Mouse (Mus musculus) retina, embryonic 14.5 days (tissue): Measurements from ENCODE around the gene Tmprss11g.

ENCODE experiments used
- DNase-seq: peaks from one replicate; pipeline ENCODE4 v3.0.0-alpha.2; 2015; ENCODE audit warnings: low spot score

Gene Tmprss11g

GRCm38 (mm10) chr5:86518500-86518899 is at the start of gene Tmprss11g:
TSS of gene Tmprss11g (minus strand) at chr5:86518600.
- no peak for DNase-seq

GRCm38 (mm10) chr5:86546693-86547092 is 28.3 kb upstream of the Tmprss11g start:
- no peak for DNase-seq

- no peak for DNase-seq
Observed at GRCm38 (mm10) chr5:86540601-86541000, 22.2 kb upstream of the Tmprss11g start.

GRCm38 (mm10) chr5:86528725-86529124 is 10.3 kb upstream of the Tmprss11g start:
- DNase-seq: no peak

- peak; percentile 38 for DNase-seq
Observed at GRCm38 (mm10) chr5:86511538-86511937, 6.9 kb downstream of the Tmprss11g start.

- no peak for DNase-seq
Observed at GRCm38 (mm10) chr5:86493453-86493852, 24.9 kb downstream of the Tmprss11g start.

GRCm38 (mm10) chr5:86482562-86482961 is 35.8 kb downstream of the Tmprss11g start:
- peak; percentile 57 for DNase-seq

GRCm38 (mm10) chr5:86482031-86482430 is 36.4 kb downstream of the Tmprss11g start:
- no peak for DNase-seq

- no peak for DNase-seq
Observed at GRCm38 (mm10) chr5:86473859-86474258, 44.5 kb downstream of the Tmprss11g start.

- DNase-seq: no peak
Observed at GRCm38 (mm10) chr5:86468890-86469289, 49.5 kb downstream of the Tmprss11g start, which contains the start of gene Tmprss11a. TSS of gene Tmprss11a (minus strand) at chr5:86468990.

GRCm38 (mm10) chr5:86439306-86439705 is 79.1 kb downstream of the Tmprss11g start:
- DNase-seq: no peak

GRCm38 (mm10) chr5:86438548-86438947 is 79.9 kb downstream of the Tmprss11g start:
- DNase-seq: no peak
